Mouse (Mus musculus) CH12.LX (cell line): Measurements from ENCODE around the gene Ly6g5b. TPM values are rescaled to one million over a fixed set of nuclear protein-coding genes. Genes with fewer than 3 reads are reported as not detected.

Source experiments
- DNase-seq: peaks from one replicate; pipeline ENCODE4 v3.0.0-alpha.2; 2013; ENCODE audit errors: extremely low read depth
- H3K27ac ChIP-seq: 2 replicates; pipeline ENCODE4 v1.5.1; 2012; ENCODE audit warnings: low read depth, mild to moderate bottlenecking, control low read depth, moderate library complexity; ENCODE audit not compliant: insufficient read depth
- H3K27me3 ChIP-seq: replicated peaks from 2 replicates; pipeline ENCODE3; 2012; ENCODE audit warnings: inconsistent platforms
- H3K36me3 ChIP-seq, 2 experiments: replicated peaks in 1 of 2; 2 replicates each; pipeline versions ENCODE3 to v1.6.1; 2012; ENCODE audit warnings: inconsistent platforms in 1 of 2, low read length in 1 of 2, mild to moderate bottlenecking in 1 of 2, mixed read lengths in 1 of 2, moderate library complexity in 1 of 2; ENCODE audit not compliant: control insufficient read depth in 1 of 2, insufficient read depth in 1 of 2
- H3K4me1 ChIP-seq, 2 experiments: 2 replicates each; pipeline ENCODE4 v1.6.1; 2012; ENCODE audit warnings: inconsistent platforms in 1 of 2, moderate library complexity in 1 of 2; ENCODE audit not compliant: insufficient read depth in 2 of 2, control insufficient read depth in 1 of 2
- H3K4me2 ChIP-seq: 2 replicates; pipeline ENCODE4 v1.6.1; 2012; ENCODE audit warnings: low read depth, mild to moderate bottlenecking, control low read depth; ENCODE audit not compliant: poor library complexity, insufficient read depth, severe bottlenecking
- H3K4me3 ChIP-seq, 3 experiments: fragments of 150-350 bp in 1 of 3; sonication (generic) in 1 of 3; replicated peaks in 1 of 3; 2 replicates each; pipeline versions ENCODE3 to v1.5.1; 2011 to 2012; ENCODE audit warnings: low read depth in 2 of 3, low read length in 2 of 3, mild to moderate bottlenecking in 2 of 3, moderate library complexity in 2 of 3, control low read depth in 1 of 3, improper control_type of control experiment in 1 of 3, inconsistent platforms in 1 of 3, mixed read lengths in 1 of 3; ENCODE audit not compliant: poor library complexity in 1 of 3
- H3K79me2 ChIP-seq: replicated peaks from 2 replicates; pipeline ENCODE4 v1.6.1; 2012; ENCODE audit warnings: mild to moderate bottlenecking, moderate library complexity; ENCODE audit not compliant: control insufficient read depth, poor library complexity, insufficient read depth, severe bottlenecking; ENCODE audit errors: extremely low read depth
- H3K9ac ChIP-seq: 2 replicates; pipeline ENCODE4 v1.6.1; 2012; ENCODE audit warnings: low read depth, mild to moderate bottlenecking, control low read depth, moderate library complexity; ENCODE audit not compliant: insufficient read depth
- H3K9me3 ChIP-seq: replicated peaks from 2 replicates; pipeline ENCODE3; 2012; ENCODE audit warnings: low read length, inconsistent platforms, mixed read lengths
- CTCF ChIP-seq, 2 experiments: IDR thresholded peaks in 1 of 2; conservative IDR thresholded peaks in 1 of 2; 2 replicates each; pipeline ENCODE4 v1.5.1; 2011 to 2012; ENCODE audit warnings: low read depth in 2 of 2, low read length in 2 of 2, improper control_type of control experiment in 1 of 2, inconsistent platforms in 1 of 2, mild to moderate bottlenecking in 1 of 2, moderate library complexity in 1 of 2
- ELF1 ChIP-seq: IDR thresholded peaks from 2 replicates; pipeline ENCODE4 v1.6.1; 2014; ENCODE audit warnings: low read depth, mild to moderate bottlenecking, inconsistent platforms, low read length, improper control_type of control experiment
- EP300 ChIP-seq: IDR thresholded peaks from 2 replicates; pipeline ENCODE4 v1.6.1; 2011; ENCODE audit warnings: low read length, improper control_type of control experiment
- GABPA ChIP-seq: IDR thresholded peaks from 2 replicates; pipeline ENCODE4 v1.6.1; 2012; ENCODE audit warnings: low read depth, low read length, improper control_type of control experiment, inconsistent platforms; ENCODE audit not compliant: insufficient replicate concordance
- HCFC1 ChIP-seq: IDR thresholded peaks from 2 replicates; pipeline ENCODE4 v1.6.1; 2012; ENCODE audit warnings: low read depth, mild to moderate bottlenecking, inconsistent platforms, low read length, improper control_type of control experiment
- IRF4 ChIP-seq: IDR thresholded peaks from 2 replicates; pipeline ENCODE4 v1.6.1; 2014; ENCODE audit warnings: low read depth, mild to moderate bottlenecking, inconsistent platforms, low read length, improper control_type of control experiment
- JUN ChIP-seq: IDR thresholded peaks from 2 replicates; pipeline ENCODE4 v1.6.1; 2011; ENCODE audit warnings: low read depth, mild to moderate bottlenecking, low read length, improper control_type of control experiment, moderate library complexity; ENCODE audit not compliant: insufficient read depth
- KAT2A ChIP-seq: IDR thresholded peaks from 2 replicates; pipeline ENCODE4 v1.6.1; 2012; ENCODE audit warnings: low read length, improper control_type of control experiment, inconsistent platforms; ENCODE audit not compliant: insufficient replicate concordance
- MAZ ChIP-seq: IDR thresholded peaks from 2 replicates; pipeline ENCODE4 v1.6.1; 2012; ENCODE audit warnings: low read depth, mild to moderate bottlenecking, inconsistent platforms, low read length, improper control_type of control experiment, moderate library complexity
- MXI1 ChIP-seq: IDR thresholded peaks from 2 replicates; pipeline ENCODE4 v1.6.1; 2011; ENCODE audit warnings: mild to moderate bottlenecking, low read depth, low read length, improper control_type of control experiment
- NELFE ChIP-seq: IDR thresholded peaks from 2 replicates; pipeline ENCODE4 v1.6.1; 2011; ENCODE audit warnings: low read depth, low read length, improper control_type of control experiment
- NRF1 ChIP-seq: IDR thresholded peaks from 2 replicates; pipeline ENCODE4 v1.6.1; 2014; ENCODE audit warnings: low read depth, mild to moderate bottlenecking, inconsistent platforms, low read length, improper control_type of control experiment, moderate library complexity
- RAD21 ChIP-seq: IDR thresholded peaks from 2 replicates; pipeline ENCODE4 v1.6.1; 2011; ENCODE audit warnings: low read depth, mild to moderate bottlenecking, low read length, improper control_type of control experiment, moderate library complexity
- TBP ChIP-seq: conservative IDR thresholded peaks from 2 replicates; pipeline ENCODE4 v1.6.1; 2011; ENCODE audit warnings: low read depth, low read length, improper control_type of control experiment
- UBTF ChIP-seq: IDR thresholded peaks from 2 replicates; pipeline ENCODE4 v1.6.1; 2012; ENCODE audit warnings: low read depth, mild to moderate bottlenecking, inconsistent platforms, low read length, improper control_type of control experiment, moderate library complexity
- USF2 ChIP-seq: conservative IDR thresholded peaks from 2 replicates; pipeline ENCODE4 v1.6.1; 2011; ENCODE audit warnings: low read depth, low read length, improper control_type of control experiment
- ZC3H11A ChIP-seq: IDR thresholded peaks from 2 replicates; pipeline ENCODE4 v1.6.1; 2012; ENCODE audit warnings: low read depth, mild to moderate bottlenecking, inconsistent platforms, low read length, improper control_type of control experiment
- ZKSCAN1 ChIP-seq: IDR thresholded peaks from 2 replicates; pipeline ENCODE4 v1.6.1; 2012; ENCODE audit warnings: low read depth, inconsistent platforms, low read length, improper control_type of control experiment, borderline replicate concordance
- ZMIZ1 ChIP-seq: IDR thresholded peaks from 2 replicates; pipeline ENCODE4 v1.6.1; 2012; ENCODE audit warnings: low read depth, mild to moderate bottlenecking, inconsistent platforms, low read length, improper control_type of control experiment
- ZNF384 ChIP-seq: IDR thresholded peaks from 2 replicates; pipeline ENCODE4 v1.6.1; 2012; ENCODE audit warnings: low read depth, low read length, improper control_type of control experiment, inconsistent platforms
- dilution Hi-C: fragments of 300-500 bp; cut with MboI; formaldehyde crosslinking; loops from 2 replicates; pipeline ENCODE4 v1.14.3; 2020; ENCODE audit warnings: low sequenced_read_pairs; ENCODE audit not compliant: extremely low pct_unique_long_range_greater_than_20kb, extremely low pct_ligation_motif_present
- in situ Hi-C: fragments of 300-500 bp; cut with MboI; formaldehyde crosslinking; loops from 3 replicates; pipeline ENCODE4 v1.14.3; 2019; ENCODE audit warnings: low sequenced_read_pairs, low pct_ligation_motif_present, low pct_unique_long_range_greater_than_20kb, mixed read lengths
- polyA plus RNA-seq: library from polyadenylated mRNA; unstranded; fragments of >175 nt; gene quantifications from 2 replicates; pipeline ENCODE4 v1.2.1, GENCODE M21; 2012; ENCODE audit warnings: low read depth; ENCODE audit not compliant: insufficient read length
- total RNA-seq, 2 experiments: library from RNA; depleted of rRNA; stranded (reverse); fragments of 300-350 nt in 1 of 2; fragments of >200 nt in 1 of 2; gene quantifications; 2 replicates each; pipeline ENCODE4 v1.2.3; 2012 to 2014

Ly6g5b gene
- total and polyA plus RNA-seq, 3 experiments = 0.30 to 1.1 (median 0.91) TPM

DNA sequence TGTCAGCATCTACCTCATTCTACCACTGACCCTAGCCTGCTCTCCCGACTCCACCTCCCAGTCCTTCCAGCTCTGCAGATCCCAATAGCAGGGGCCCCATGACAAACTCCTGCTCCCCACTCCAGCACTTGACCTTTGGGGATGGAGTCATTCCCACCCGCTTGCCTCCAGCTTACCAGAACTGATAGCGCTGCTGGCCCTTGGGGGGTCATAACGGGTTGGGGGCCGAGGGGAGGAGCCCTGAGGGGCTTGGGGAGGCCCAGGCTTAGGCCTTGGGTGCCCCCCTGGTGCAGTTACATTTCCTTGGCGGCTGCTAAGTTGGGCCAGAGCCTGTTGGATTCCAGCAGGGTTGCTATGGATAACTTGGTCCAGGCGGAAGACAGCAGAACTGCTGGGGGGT, 39.4 kb upstream of the Ly6g5b start:
- H3K4me2 ChIP-seq = no peak overlapping the region
- no peak for DNase-seq
- peaks cover 18% of the 10 kb centered on the region for H3K79me2 ChIP-seq
- H3K9me3 ChIP-seq = no peaks in the 10 kb centered on the region
- in situ Hi-C loops = no loop called here
- H3K36me3 ChIP-seq = peaks cover 93 to 94% of the 10 kb centered on the region in 2 experiments
- TF ChIP-seq NRF1 (no peak), GABPA (no peak), ZKSCAN1 (no peak), UBTF (no peak), NELFE (no peak), JUN (no peak), MXI1 (no peak), TBP (no peak), RAD21 (no peak), IRF4 (no peak), ELF1 (no peak), ZC3H11A (no peak), ZMIZ1 (no peak), CTCF (conservative IDR thresholded peaks at IDR 0.05 in 1 of 2, IDR thresholded peaks at IDR 0.05 in 1 of 2; ENCODE audit: low read depth in 2 of 2, low read length in 2 of 2) (no peak), KAT2A (no peak), MAZ (no peak), ZNF384 (no peak), EP300 (no peak), USF2 (no peak)
- no peak overlapping the region for H3K4me3 ChIP-seq
- no peak overlapping the region for H3K27ac ChIP-seq
- H3K4me1 ChIP-seq = no peaks in the 10 kb centered on the region
- no peak overlapping the region for H3K9ac ChIP-seq
- dilution Hi-C loops = no loop called here
- H3K27me3 ChIP-seq = no peaks in the 10 kb centered on the region

DNA sequence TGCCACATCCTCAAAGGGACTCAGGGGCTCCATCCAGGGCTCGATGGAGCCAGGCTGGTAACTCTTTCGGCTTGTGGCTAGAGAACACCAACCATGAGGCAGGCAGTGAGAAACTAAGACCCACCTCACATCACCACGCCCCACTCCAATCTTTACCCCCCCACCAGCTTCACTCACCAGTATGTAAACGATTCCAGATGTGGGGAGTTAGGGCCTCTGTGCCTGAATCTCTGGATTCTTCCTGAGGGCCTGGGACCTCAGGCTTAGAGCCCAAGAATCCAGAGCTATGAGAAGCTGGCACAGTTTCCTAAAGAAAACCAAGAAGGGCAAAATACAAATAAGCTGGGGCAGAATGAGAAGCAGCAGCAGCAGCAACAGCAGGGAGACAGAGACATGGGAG, 38.7 kb upstream of the Ly6g5b start:
- peaks cover 11% of the 10 kb centered on the region for H3K79me2 ChIP-seq
- no peak for TF ChIP-seq HCFC1
- H3K9ac ChIP-seq = no peak overlapping the region
- no peak overlapping the region for H3K4me2 ChIP-seq
- no peak overlapping the region for H3K27ac ChIP-seq
- no peak overlapping the region for H3K4me3 ChIP-seq
- in situ Hi-C loops (no loop called here), dilution Hi-C loops (no loop called here)
- peaks cover 91 to 93% of the 10 kb centered on the region in 2 experiments for H3K36me3 ChIP-seq
- no peaks in the 10 kb centered on the region for H3K4me1 ChIP-seq
- no peak for DNase-seq
- H3K9me3 ChIP-seq = no peaks in the 10 kb centered on the region
- no peaks in the 10 kb centered on the region for H3K27me3 ChIP-seq
